Mouse (Mus musculus) stomach, embryonic 14.5 days (tissue): ENCODE data around the gene 4933428G20Rik. TPM values are rescaled to one million over a fixed set of nuclear protein-coding genes. Genes with fewer than 3 reads are reported as not detected.

Experiments used
- ATAC-seq: fragments of 200-750 bp; cut with Nextera tagmentation; 2 replicates; pipeline ENCODE4 v1.8.0; 2017; ENCODE audit warnings: low read depth, moderate TSS enrichment; ENCODE audit not compliant: insufficient number of reproducible peaks, insufficient read depth, low FRiP score
- H3K27ac ChIP-seq: fragments of 300-500 bp; sonication (generic); 2 replicates; pipeline ENCODE4 v1.5.1; 2014; ENCODE audit warnings: mild to moderate bottlenecking, low read length, moderate library complexity, mixed read lengths
- H3K27me3 ChIP-seq: fragments of 300-500 bp; sonication (generic); 2 replicates; pipeline ENCODE4 v1.6.1; 2014; ENCODE audit warnings: low read length, control low read depth, mixed read lengths; ENCODE audit not compliant: control insufficient read depth, insufficient read depth
- H3K36me3 ChIP-seq: fragments of 300-500 bp; sonication (generic); 2 replicates; pipeline ENCODE4 v1.6.1; 2014; ENCODE audit warnings: mild to moderate bottlenecking, control low read depth, low read length, moderate library complexity, mixed read lengths; ENCODE audit not compliant: control insufficient read depth, insufficient read depth
- H3K4me1 ChIP-seq: fragments of 300-500 bp; sonication (generic); 2 replicates; pipeline ENCODE4 v1.6.1; 2014; ENCODE audit warnings: low read length, control low read depth, mixed read lengths; ENCODE audit not compliant: control insufficient read depth, insufficient read depth
- H3K4me2 ChIP-seq: fragments of 300-500 bp; sonication (generic); replicated peaks from 2 replicates; pipeline ENCODE4 v1.6.1; 2014; ENCODE audit warnings: low read depth, low read length, control low read depth
- H3K4me3 ChIP-seq: fragments of 300-500 bp; sonication (generic); 2 replicates; pipeline ENCODE4 v1.5.1; 2014; ENCODE audit warnings: low read depth, low read length, control low read depth
- H3K9ac ChIP-seq: fragments of 300-500 bp; sonication (generic); replicated peaks from 2 replicates; pipeline ENCODE4 v1.6.1; 2014; ENCODE audit warnings: low read depth, mild to moderate bottlenecking, control low read depth, low read length, moderate library complexity, mixed read lengths
- H3K9me3 ChIP-seq: fragments of 300-500 bp; sonication (generic); 2 replicates; pipeline ENCODE4 v1.6.1; 2016; ENCODE audit warnings: low read depth, low read length, control low read depth; ENCODE audit not compliant: control insufficient read depth
- WGBS: fragments of 180-500 bp; shearing (Covaris S2); extraction: QIAGEN DNeasy Blood & Tissue Kit; methylation state at CpG from one replicate; pipeline ENCODE4 v1.1.7; 2014; 5-methylcytosine and 5-hydroxymethylcytosine counted together
- polyA plus RNA-seq: library from polyadenylated mRNA; unstranded; fragments of >200 nt; fragmentation: Nextera tagmentation; extraction: Ambion mirVana; gene quantifications from 2 replicates; pipeline ENCODE4 v1.2.1, GENCODE M21; 2014

Gene 4933428G20Rik
- polyA plus RNA-seq, 1 experiment from 2014 or later: 0.35 TPM

GRCm38 (mm10) chr11:97502846-97503245 is 2.7 kb upstream of the 4933428G20Rik start:
- no peak for ATAC-seq
- 0 out of 2 replicates have a peak, but pooled peaks cover 9% of the 10 kb centered on the region for H3K4me1 ChIP-seq
- WGBS: 82% methylated on average over 4 of the region's 4 CpGs
- H3K27ac ChIP-seq: no peak overlapping the region
- H3K9ac ChIP-seq: no peak overlapping the region
- H3K9me3 ChIP-seq: no peaks in the 10 kb centered on the region
- H3K27me3 ChIP-seq: peaks cover 25% of the 10 kb centered on the region; the same call in 1 of the 2 replicates
- H3K4me3 ChIP-seq: no peak overlapping the region
- H3K4me2 ChIP-seq: no peak overlapping the region
- H3K36me3 ChIP-seq: peaks cover 14% of the 10 kb centered on the region

GRCm38 (mm10) chr11:97502383-97502782 is 2.2 kb upstream of the 4933428G20Rik start:
- WGBS: 43% methylated on average over 9 of the region's 9 CpGs
- no peak overlapping the region for H3K4me2 ChIP-seq
- no peak overlapping the region for H3K9ac ChIP-seq
- H3K4me3 ChIP-seq: no peak overlapping the region
- H3K27me3 ChIP-seq: peaks cover 25% of the 10 kb centered on the region; the same call in 1 of the 2 replicates
- peak; percentile 39; the same call in 1 of the 2 replicates for ATAC-seq
- H3K9me3 ChIP-seq: no peaks in the 10 kb centered on the region
- 0 out of 2 replicates have a peak, but pooled peaks cover 9% of the 10 kb centered on the region for H3K4me1 ChIP-seq
- no peak overlapping the region for H3K27ac ChIP-seq
- peaks cover 19% of the 10 kb centered on the region for H3K36me3 ChIP-seq

- peaks cover 25% of the 10 kb centered on the region; the same call in 1 of the 2 replicates for H3K27me3 ChIP-seq
Observed at GRCm38 (mm10) chr11:97500720-97501448, 744 bp upstream of the 4933428G20Rik start.

GRCm38 (mm10) chr11:97497543-97497942 is 2.6 kb downstream of the 4933428G20Rik start:
- WGBS: 82% methylated on average over 4 of the region's 4 CpGs
- peaks cover 39% of the 10 kb centered on the region for H3K36me3 ChIP-seq

More at GRCm38 (mm10) chr11:97500720-97501448, 744 bp upstream of the 4933428G20Rik start:
- no peak overlapping the region for H3K27ac ChIP-seq
- H3K4me3 ChIP-seq: peak overlapping the region; percentile 18
- 34% methylated on average over 51 of the region's 51 CpGs for WGBS
- peaks cover 25% of the 10 kb centered on the region for H3K36me3 ChIP-seq
- no peaks in the 10 kb centered on the region for H3K9me3 ChIP-seq
- peak overlapping the region; percentile 35 for H3K4me2 ChIP-seq
- H3K9ac ChIP-seq: no peak overlapping the region
- ATAC-seq: no peak
- 0 out of 2 replicates have a peak, but pooled peaks cover 9% of the 10 kb centered on the region for H3K4me1 ChIP-seq

GRCm38 (mm10) chr11:97492836-97493235 is 7.3 kb downstream of the 4933428G20Rik start:
- Histone ChIP-seq H3K4me3 (no peak overlapping the region), H3K4me1 (no peaks in the 10 kb centered on the region), H3K27ac (no peak overlapping the region), H3K27me3 (no peaks in the 10 kb centered on the region), H3K4me2 (no peak overlapping the region), H3K36me3 (peaks cover 46% of the 10 kb centered on the region), H3K9me3 (no peaks in the 10 kb centered on the region), H3K9ac (no peak overlapping the region)
- no peak for ATAC-seq
- 89% methylated on average over 3 of the region's 3 CpGs for WGBS

More at GRCm38 (mm10) chr11:97497543-97497942, 2.6 kb downstream of the 4933428G20Rik start:
- no peak for ATAC-seq
- Histone ChIP-seq H3K9me3 (no peaks in the 10 kb centered on the region), H3K27ac (no peak overlapping the region), H3K4me1 (0 out of 2 replicates have a peak, but pooled peaks cover 9% of the 10 kb centered on the region), H3K9ac (no peak overlapping the region), H3K4me3 (no peak overlapping the region), H3K27me3 (peaks cover 25% of the 10 kb centered on the region; the same call in 1 of the 2 replicates), H3K4me2 (no peak overlapping the region)

GRCm38 (mm10) chr11:97491640-97492039 is 8.5 kb downstream of the 4933428G20Rik start:
- H3K4me3 ChIP-seq: no peak overlapping the region
- peaks cover 41% of the 10 kb centered on the region for H3K36me3 ChIP-seq
- ATAC-seq: no peak; the same call in 1 of the 2 replicates
- H3K27me3 ChIP-seq: no peaks in the 10 kb centered on the region
- no peak overlapping the region for H3K27ac ChIP-seq
- no peak overlapping the region for H3K4me2 ChIP-seq
- 81% methylated on average over 10 of the region's 10 CpGs for WGBS
- H3K4me1 ChIP-seq: no peaks in the 10 kb centered on the region
- H3K9ac ChIP-seq: no peak overlapping the region
- no peaks in the 10 kb centered on the region for H3K9me3 ChIP-seq

- H3K9me3 ChIP-seq: no peaks in the 10 kb centered on the region
- no peak overlapping the region for H3K9ac ChIP-seq
- H3K4me3 ChIP-seq: no peak overlapping the region
- no peaks in the 10 kb centered on the region for H3K4me1 ChIP-seq
- H3K36me3 ChIP-seq: peaks cover 54% of the 10 kb centered on the region
- H3K27ac ChIP-seq: no peak overlapping the region
- 33% methylated on average over 16 of the region's 16 CpGs for WGBS
- H3K27me3 ChIP-seq: no peaks in the 10 kb centered on the region
- H3K4me2 ChIP-seq: no peak overlapping the region
- ATAC-seq: no peak
Observed at GRCm38 (mm10) chr11:97489589-97490324, 10.4 kb downstream of the 4933428G20Rik start.

GRCm38 (mm10) chr11:97487656-97488055 is 12.5 kb downstream of the 4933428G20Rik start:
- ATAC-seq: no peak
- WGBS: 64% methylated on average over 3 of the region's 3 CpGs
- no peaks in the 10 kb centered on the region for H3K27me3 ChIP-seq
- H3K4me3 ChIP-seq: no peak overlapping the region
- no peak overlapping the region for H3K27ac ChIP-seq
- H3K9me3 ChIP-seq: no peaks in the 10 kb centered on the region
- H3K9ac ChIP-seq: no peak overlapping the region
- no peaks in the 10 kb centered on the region for H3K4me1 ChIP-seq
- no peak overlapping the region for H3K4me2 ChIP-seq
- H3K36me3 ChIP-seq: peaks cover 52% of the 10 kb centered on the region
